Mouse (Mus musculus) frontal cortex, postnatal 10 days (tissue): ENCODE measurements around the gene Ptprm.
A peak's percentile ranks its signal among the peaks of the same experiment; 100 is the strongest.

Experiments
- DNase-seq, 2 experiments: peaks; one replicate each; pipeline ENCODE4 v3.0.0; 2022; ENCODE audit warnings: low spot score in 2 of 2, mixed read lengths in 1 of 2

Ptprm gene

DNA sequence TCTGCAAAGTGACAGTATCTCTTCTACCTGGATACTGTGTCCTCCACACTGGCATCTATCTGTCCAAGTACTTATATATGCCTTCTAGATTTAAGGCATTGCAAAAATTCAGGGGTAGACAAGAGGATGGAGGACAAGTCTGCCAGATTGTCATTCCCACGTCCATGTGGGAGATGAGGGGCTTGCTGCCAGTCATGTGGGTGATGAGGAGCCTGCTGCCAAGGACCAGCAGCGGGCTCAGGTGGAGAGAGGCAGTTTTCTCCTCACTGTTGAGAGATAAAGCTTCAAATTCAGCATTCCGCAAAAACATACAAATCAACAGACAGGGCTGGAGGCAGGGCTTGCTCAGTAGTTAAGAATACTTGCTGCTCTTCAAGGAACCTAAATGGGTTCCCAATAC is 66.8 kb downstream of the Ptprm start:
- DNase-seq: no peak

DNA sequence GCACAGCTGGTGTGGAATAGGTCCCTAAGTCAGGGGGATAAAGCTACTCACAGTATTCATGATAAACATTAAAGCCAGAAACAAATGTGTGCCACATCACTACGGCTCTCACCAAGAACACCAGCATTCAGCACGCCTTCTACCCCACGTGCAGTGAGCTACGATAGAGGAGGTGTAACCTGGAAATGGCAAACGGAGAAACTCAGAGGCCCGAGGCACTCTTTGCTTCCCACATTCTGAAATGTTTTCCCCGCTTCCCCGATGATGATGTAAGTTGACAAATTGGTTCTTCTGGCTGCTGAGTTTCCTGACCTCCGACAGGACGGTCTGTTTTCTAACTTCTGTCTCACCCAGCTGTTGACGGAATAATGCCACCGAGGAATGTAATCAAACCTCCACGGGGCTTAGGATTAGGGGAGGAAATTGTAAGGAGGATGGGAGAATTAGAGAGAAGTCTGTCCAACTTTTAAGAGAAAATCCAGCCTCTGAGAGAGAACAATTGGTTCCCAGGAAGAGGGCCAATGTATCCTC is 72.6 kb downstream of the Ptprm start:
- no peak for DNase-seq

DNA sequence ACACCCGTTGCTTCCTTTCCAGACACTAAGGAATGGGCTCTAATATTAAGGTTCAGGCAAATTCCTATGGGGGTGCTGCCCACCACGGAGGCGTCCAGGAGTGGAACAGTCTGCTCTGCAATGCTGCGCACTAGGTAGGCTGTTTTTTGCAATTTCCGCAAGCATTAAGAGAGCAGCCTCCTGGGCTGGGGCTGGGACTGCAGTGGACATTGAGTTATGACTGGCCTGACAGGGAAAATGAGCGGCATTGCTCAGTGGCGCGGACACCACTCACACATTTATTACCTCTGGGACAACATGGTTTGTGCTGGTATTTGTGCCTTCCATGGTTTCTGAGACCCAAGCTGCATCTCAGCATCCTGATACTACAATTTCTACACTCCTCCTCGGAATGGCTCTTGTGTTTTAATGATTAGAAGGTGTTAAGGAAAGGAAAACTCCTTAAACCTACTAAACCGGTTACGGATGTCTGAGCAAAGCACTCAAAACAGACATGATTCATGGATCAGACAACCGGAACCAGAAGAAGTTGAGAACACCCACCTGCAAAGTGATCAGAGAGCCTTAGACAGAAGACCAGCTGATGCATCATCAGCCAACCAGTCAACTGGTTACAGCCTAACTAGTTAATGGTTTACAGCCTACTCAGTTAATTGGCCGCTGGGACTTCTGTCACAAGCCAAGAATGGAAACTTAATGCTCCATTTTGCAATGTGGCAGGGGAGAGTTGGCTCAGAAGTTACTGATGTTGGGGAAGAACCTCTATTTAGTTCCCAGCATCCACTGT is 76.9 kb downstream of the Ptprm start:
- no peak for DNase-seq

DNA sequence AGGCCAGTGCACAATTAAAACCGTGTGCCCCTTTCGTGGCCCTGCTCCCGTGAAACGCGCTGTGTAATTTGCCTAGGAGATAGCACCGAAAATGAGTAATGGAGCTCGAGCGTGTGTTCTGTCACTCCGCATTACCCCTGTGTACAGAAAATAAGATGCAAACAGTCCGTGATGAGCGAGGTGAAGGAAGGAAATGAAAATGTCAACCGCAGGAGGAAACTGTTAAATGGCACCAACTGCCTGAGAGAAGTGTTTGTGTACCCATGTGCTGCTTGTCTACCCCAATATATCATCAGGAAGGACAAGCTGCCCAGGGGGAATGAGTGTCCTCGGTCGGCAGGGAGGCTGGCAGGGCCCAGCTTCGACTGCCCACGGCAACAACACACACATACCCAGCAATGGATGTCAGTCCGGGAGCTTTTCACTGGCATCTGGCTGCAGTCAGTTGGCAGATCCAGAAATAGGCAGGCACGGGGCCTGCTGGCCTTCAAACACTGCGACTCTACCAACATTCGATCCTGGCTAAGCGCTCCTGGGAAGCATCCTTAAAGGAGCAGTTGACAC is 79.6 kb downstream of the Ptprm start:
- DNase-seq: peak; percentile 20 to 27

DNA sequence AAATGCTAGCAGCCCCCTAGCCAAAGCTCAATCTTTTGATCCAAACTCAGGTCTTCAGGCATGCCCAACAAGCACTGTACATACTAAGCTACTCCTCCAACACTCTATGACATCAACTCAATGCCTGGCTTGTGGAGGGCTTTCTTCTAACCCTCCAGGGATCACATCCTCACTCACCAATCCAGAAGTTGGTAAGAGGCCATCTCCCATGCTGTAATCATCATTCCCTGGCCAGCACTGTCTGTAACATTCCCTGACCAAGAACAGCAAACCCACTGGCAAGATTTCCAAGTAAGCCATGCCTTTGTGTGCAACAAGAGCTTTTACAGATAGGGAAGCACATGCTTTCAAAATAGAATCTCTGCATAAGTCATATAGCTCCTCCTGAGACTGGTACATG is 81.3 kb downstream of the Ptprm start:
- no peak for DNase-seq

DNA sequence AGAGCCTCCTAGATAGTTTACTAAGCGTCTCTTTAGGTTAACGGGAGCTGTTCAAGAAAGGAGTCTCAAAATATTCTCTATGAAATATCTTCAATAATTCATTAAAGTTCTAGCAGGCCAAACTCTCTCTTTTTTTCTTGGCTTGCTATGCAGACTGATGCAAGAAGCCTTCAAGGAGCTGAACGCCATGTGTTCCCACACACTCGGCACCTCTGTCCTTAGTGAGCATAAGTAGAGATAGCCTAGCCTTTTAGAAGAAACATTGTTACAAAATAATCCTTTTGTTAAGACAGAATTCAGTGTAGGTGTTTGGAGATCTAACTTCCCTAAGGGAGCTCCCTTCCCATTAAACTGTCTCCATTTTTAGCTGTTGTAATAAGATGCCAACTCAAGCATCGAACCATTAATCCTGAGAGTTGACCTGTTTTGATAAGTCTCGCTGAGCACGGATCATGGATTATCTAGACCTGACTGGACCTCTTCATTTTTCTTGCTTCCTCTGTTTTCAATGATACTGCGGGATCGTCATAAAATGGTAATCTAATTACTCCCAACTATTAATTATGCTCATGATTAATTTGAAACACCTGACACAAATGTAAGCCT is 85.7 kb downstream of the Ptprm start:
- no peak for DNase-seq

DNA sequence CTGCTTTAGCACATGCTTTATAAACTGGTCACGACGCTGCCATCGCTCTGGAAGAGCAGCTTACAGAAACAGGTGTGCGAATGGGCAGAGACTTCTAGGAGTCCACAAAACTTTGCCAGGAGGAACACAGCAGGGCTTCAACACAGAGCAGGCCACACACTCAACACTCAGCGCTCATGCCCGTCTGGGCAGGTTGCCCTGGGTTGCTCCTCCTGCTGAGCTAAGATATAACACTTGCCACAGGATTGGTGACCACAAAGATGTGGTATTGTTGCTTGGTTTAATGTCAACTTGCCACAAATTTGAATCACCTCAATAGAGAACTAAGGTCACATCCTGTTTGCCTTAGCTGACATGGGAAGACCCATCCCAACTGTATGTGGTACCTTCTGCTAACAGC is 88.0 kb downstream of the Ptprm start:
- no peak for DNase-seq

DNA sequence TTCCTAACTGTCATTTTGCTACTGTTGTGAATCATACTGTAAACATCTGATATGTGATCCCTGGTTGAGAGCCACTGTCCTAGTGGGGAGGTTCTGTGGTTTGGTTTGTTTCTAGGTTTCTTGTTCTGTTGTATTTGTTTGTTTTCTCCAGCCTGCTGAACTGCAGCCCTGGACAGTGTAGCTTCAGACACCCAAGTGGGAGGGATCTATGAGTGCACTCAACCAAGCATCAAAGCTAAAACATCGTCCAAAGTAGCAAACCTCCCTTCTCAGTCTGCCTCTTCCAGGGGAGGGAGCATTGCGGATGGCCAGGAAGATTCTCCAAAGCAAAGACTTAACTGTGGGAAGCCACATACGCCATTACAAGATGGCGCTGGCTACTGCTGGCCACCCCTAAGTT is 88.7 kb downstream of the Ptprm start:
- DNase-seq: no peak

DNA sequence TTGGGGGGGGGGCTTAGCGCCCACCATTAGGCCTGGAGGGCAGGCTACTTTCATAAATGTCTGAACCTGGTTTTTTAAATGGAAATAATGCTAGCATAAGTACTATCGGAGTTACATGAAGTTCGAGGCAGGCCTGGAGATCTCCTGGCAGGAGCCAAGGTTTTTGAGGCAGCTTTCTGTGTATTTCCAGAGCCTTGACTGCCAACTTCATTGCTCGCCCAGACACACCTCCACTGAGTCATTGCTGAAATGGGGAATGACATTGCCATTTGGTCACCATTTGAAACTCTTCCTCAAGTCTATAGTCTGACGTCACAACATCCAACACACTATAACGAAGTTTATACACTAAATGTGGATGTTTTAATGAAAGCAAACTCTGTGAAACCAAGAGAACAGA is 89.5 kb downstream of the Ptprm start:
- DNase-seq: no peak

DNA sequence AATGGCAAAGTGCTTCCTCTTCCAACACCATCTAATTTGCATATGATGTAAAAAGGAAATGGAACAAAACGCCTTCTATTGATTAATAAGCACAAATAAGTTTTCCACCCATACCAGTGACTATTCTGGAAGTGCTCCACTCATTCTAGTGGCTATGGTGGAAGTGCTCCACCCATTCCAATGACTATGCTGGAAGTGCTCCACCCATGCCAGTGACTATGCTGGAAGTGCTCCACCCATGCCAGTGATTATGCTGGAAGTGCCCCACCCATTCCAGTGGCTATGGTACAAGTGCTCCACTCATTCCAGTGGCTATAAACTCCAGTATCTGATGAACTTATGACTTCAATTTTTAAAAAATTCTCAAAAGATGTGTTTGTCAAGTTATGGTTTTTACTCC is 91.2 kb downstream of the Ptprm start:
- DNase-seq: no peak

DNA sequence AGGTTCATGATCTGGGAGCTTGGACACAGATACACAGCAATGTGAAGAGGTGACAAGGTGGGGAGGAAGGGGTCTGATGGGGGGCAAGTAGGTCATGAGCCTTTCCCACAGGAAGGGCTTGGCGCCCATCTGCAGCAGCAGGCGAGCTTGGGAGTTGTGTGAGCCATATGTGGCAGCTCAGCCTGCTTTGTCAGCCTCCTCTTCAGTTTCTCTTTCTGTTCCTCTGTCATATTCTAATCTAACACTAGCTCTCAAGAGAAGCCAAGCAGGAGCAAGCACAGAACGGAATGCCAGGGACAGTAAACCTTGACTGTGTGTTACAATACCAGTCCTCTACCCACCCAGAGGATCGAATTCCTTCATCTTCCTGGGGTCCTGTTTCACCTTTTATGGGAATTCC is 94.2 kb downstream of the Ptprm start:
- no peak for DNase-seq

DNA sequence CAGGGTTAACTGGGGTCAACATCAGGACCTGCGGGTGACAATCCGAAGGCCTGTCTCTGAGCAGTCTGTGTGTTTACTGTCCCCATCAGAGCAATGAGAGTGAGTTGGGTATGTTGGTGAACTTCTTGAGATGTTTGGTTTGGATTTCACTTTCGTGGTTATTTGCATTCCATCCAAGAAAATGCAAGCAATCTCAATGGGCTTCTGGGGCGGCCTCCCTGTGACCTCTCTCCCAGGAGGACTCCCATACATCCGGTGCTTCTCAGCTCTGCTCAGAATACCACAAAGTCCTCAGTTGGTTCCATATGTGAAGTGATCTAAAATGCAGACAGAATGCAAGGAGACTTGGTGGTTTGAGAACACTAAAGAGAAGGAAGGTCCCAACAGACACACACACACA is 96.5 kb downstream of the Ptprm start:
- no peak for DNase-seq

- no peak for DNase-seq
Measured at GRCm38 (mm10) chr17:67256171-67256570, 98.1 kb downstream of the Ptprm start.

DNA sequence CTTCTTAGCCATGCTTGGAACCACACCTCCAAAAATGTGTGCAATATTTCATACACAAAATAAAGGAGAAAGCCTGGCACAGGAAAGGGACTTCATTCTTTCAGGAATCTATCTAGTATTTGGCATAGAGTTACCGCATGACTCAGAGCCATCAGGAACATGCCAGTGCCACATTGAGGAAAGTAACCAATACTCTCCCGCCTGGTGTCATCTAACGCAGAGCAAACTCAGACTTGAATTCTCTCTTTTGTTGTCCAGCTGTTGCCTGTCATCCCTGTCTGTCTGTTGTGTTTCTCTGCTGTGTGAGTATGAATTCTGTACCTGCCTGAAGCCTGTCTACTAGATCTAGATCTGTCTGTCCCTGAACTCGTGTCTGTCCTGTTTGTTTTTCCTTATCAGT is 100.8 kb downstream of the Ptprm start:
- DNase-seq: no peak

DNA sequence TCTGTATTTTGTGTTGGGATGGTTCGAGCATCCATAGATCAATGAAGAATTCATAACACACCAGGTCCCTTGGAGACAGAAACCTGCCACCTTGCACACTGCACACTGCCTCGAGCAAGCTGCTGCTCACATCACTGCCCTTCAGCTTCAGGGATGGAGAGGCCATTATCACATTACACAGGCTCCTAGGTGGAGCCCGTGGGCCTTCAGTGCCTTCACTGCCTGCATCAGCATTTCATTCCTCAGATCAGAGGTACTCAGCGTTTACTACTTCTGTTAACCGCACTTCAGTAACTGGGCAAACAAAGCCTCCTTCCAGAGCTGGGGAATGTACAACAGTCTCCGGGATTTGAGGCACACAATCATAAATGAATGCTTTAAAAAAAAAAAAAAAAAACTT is 101.3 kb downstream of the Ptprm start:
- DNase-seq: no peak

DNA sequence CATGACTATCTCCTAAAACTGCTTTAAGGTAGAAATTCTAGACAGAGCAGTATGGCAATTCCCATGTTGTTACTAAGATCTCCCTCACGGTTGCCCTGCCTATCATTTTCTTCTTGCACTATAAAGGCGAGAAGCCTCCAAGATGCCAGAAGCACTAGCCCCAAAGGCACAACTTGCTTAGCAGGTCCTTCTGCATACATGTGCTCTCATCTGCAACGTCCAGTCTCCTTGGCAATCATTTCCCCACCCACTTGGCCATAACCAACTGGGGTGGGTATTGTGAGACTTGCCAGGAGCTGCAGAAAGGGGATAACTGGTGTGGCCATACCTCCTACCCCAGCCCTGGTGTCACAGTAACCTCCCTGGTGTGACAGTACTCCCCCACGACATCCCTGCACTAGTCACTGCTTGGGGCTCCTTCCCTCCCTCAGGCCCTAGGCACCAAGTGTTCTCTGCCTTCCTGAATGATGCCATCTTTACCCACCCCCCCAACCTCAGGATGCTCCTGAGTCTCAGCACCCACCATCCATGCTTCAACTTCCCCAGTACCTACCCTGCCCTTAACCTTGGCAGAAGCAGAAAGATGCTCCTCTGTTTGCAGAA is 108.9 kb downstream of the Ptprm start:
- DNase-seq: no peak

DNA sequence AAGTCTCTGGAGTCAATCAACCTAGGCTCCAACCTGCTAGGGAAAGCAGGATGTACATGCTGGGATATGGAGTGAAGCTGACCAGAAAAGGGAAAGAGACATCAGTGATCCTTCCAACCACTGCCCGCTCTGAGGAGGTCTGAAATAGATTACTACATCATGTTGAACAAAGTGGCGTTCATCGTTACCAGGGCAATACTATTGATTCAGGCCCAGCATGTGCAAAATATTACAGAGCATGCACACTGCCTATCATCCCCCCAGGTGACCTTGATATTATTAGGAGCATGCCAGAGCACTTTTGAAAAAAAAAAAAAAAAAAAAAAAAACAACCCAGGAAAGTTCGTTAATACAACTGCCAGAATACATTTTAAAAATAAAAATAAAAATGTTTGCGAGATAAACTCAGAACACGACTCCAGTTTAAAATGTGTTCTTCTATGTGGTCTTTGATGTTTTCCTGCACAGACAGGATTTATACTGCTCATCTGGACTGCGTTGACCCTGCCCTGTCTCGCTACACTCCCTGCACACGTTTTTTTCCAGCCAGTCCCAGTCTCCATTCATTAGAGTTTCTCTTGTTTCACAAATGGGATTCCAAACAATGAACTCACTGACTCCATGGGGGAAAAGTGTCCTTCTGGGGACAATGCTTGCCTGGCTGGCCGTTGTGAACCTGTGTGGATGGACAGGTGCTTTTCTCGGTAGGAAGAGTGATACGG is 111.3 kb downstream of the Ptprm start:
- DNase-seq: no peak

DNA sequence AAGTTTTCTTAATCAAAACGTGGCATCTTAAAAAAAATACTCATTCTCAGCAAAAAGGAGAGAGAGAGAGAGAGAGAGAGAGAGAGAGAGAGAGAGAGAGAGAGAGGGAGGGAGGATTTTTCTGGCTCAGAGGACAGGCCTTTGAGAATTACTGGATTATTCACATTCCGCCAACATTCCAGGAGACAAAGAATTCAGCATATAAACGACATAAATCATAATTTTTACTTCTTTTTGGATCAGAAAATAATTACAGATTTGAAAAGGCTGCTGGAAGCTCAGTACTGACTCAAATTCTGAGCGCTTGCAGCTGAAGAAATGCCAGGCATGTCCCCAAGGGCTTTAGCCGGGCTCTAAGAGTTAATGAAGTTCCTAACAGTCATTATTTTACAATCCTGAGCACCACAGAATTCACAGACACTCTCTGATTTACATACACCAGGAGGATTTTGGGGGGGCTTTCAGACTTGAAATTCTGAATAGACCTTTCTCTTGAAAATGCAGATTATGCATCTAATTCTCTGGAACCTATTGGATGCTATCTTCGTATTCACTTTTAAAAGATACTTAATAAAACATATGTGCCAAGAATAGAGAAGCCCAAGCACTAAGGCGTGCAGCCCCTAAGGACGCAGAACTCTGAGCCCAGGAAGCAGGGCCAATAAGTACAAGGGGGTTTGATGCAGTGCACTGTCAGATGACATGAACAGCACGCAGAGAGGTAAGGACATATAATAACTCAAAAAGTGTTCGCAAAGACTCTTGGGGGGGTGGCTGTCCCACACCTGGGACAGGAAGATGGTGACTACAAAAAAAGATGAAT is 112.1 kb downstream of the Ptprm start:
- no peak for DNase-seq

- no peak for DNase-seq
Measured at GRCm38 (mm10) chr17:67238866-67239265, 115.4 kb downstream of the Ptprm start.

DNA sequence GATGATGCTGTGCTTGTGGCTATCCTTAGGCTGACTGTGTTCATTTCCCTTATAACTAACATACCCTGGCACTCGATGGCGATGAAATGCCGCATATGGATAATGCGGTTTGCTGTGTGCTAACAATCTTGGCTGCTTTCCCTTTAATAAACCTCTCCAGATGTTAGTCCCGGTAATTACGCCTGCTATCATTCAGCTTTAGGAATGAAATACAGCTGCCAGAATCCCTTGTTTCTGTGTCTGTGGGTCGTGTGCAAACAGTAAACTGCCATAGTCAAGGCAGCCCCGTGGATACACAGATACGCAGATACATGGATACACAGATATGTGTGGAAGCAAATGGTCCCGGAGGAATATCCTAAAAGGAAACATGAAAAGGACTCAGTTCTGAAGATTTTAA is 116.8 kb downstream of the Ptprm start:
- DNase-seq: no peak

DNA sequence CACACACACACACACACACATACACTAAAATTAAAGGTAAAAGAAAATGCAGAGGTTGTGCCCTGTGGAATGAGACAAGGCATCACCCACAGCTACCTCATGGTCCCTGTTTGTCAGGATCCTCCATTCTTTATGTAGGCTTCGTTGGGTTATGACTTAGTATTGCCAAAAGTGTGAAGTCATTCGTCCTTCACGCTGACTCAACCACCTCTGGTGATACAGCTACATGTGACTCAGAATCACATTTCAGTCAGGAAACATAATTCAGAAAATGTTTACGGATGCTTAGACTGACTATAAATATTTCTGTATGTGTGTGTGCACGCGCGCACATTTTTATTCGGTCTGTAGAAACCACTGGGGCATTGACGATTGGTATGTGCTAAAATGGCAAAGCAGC is 121.2 kb downstream of the Ptprm start:
- DNase-seq: no peak
